Mouse (Mus musculus) ES-E14 (cell line): ENCODE data around the gene Cask.

Experiments
- CHD2 ChIP-seq: IDR thresholded peaks from 2 replicates; pipeline ENCODE4 v1.6.1; 2014; ENCODE audit warnings: mild to moderate bottlenecking, low read depth, low read length, inconsistent platforms
- HCFC1 ChIP-seq: IDR thresholded peaks from 2 replicates; pipeline ENCODE4 v1.6.1; 2012; ENCODE audit warnings: low read length, inconsistent platforms, borderline replicate concordance; ENCODE audit not compliant: insufficient read depth
- MAFK ChIP-seq: IDR thresholded peaks from 2 replicates; pipeline ENCODE4 v1.6.1; 2014; ENCODE audit warnings: mild to moderate bottlenecking, low read depth, low read length, inconsistent platforms; ENCODE audit not compliant: insufficient read depth

DNA sequence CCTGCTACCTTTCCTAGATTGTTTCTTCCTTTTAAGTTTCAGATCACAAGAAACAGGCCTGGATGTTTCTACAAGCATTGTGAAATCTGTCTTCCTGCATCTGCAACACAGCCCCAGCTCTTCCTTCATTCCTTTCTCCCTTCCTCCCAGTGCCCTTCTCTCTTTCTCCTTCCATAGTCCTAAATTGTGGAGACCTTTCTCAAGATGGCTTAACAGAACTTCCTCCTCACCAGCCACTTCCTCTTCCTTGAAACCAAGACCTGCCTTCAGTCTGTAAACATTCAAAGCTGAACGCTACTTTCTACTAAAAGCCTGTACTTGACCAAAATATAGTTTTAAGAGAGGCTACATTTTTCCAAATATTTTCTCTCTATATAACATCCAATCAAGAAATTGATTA is 214.8 kb downstream of the Cask start:
- TF ChIP-seq CHD2 (no peak), HCFC1 (no peak), MAFK (no peak)
